20 mouse cellular contexts compared by ENCODE assay signal in the genomic region with DNA sequence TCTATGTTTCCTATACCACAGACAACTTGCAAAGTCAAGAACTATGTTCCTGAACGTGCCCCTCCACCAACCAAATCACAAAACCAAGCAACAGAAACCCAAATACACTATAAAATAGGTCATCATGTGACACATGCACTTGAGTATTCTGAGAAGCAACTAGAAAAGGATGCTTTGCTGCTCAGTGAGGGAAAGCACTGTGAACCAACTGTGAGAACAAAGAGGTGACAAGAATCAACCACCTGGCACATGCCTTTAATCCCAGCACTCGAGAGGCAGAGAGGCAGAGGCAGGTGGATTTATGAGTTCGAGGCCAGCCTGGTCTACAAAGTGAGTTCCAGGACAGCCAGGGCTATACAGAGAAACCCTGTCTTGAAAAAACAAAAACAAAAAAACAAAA. TPM values are rescaled to one million over a fixed set of nuclear protein-coding genes. Genes with fewer than 3 reads are reported as not detected.
DNase-seq lines count a peak whose midpoint lies in the region; ATAC-seq lines count a peak whose summit lies in the region.
"Had no signal": no experiment of that assay in that cellular context is flagged by ENCODE, and none has a peak within 500 bp of the region (broad histone marks: within the 10 kb centered on the region; RNA-seq: fewer than 3 reads in every experiment).

No protein-coding gene starts in this region.

- no peaks in the 10 kb centered on the region for H3K36me3 ChIP-seq in liver, embryonic 11.5 days (ENCODE audit: control insufficient read depth, insufficient read depth, low read length)
- H3K36me3 ChIP-seq: heart, embryonic 10.5 days; hindbrain, embryonic 12.5 days; hindbrain, embryonic 15.5 days had no signal

- H3K27me3 ChIP-seq in liver, embryonic 11.5 days (replicated peaks; ENCODE audit: control insufficient read depth, insufficient read depth, low read length): no peaks in the 10 kb centered on the region
- H3K27me3 ChIP-seq: heart, embryonic 13.5 days; hindbrain, embryonic 12.5 days; hindbrain, embryonic 15.5 days had no signal

- no peak overlapping the region for H3K27ac ChIP-seq in liver, embryonic 11.5 days (ENCODE audit: low read depth, low read length)
- H3K27ac ChIP-seq: heart, adult 2 months; heart, embryonic 10.5 days; heart, embryonic 13.5 days; hindbrain, embryonic 12.5 days; hindbrain, embryonic 15.5 days had no signal

- DNase-seq in liver, embryonic 11.5 days (ENCODE audit: low spot score): peak; percentile 11
- no peak for DNase-seq in liver
- DNase-seq in thymus, postnatal 0 days (ENCODE audit: low spot score): peak; percentile 81
- DNase-seq in thymus, postnatal 25 days: peak; percentile 48
- no peak for DNase-seq in T-cell, adult 2 months (ENCODE audit: low spot score)
- no peak for DNase-seq in lung, postnatal 4 days
- no peak for DNase-seq in right cerebral cortex, postnatal 14 days
- DNase-seq: adrenal gland, postnatal 10 days; adrenal gland, postnatal 36 days; cerebellum, adult 18-20 months; cerebellum, adult 9-10 months; cerebellum, postnatal 14 days; gastrocnemius, postnatal 25 days; heart, adult 2 months; heart, postnatal 14 days had no signal

- H3K4me3 ChIP-seq in liver, embryonic 11.5 days (ENCODE audit: low read depth, low read length): no peak overlapping the region
- H3K4me3 ChIP-seq: heart, adult 2 months; heart, embryonic 10.5 days; heart, embryonic 13.5 days; hindbrain, embryonic 12.5 days; hindbrain, embryonic 15.5 days had no signal

- ATAC-seq in liver, embryonic 11.5 days (replicated peaks; ENCODE audit: low FRiP score): no peak
- ATAC-seq: forebrain, embryonic 14.5 days had no signal

- no peak overlapping the region for H3K4me2 ChIP-seq in liver, embryonic 11.5 days
- H3K4me2 ChIP-seq: heart, embryonic 13.5 days; hindbrain, embryonic 12.5 days; hindbrain, embryonic 15.5 days had no signal

- H3K9ac ChIP-seq in liver, embryonic 11.5 days (ENCODE audit: low read depth, low read length): no peak overlapping the region
- H3K9ac ChIP-seq: heart, embryonic 13.5 days; hindbrain, embryonic 12.5 days; hindbrain, embryonic 15.5 days had no signal

- 77% methylated on average over 3 of the region's 3 CpGs for WGBS in liver, embryonic 11.5 days

- H3K9me3 ChIP-seq in liver, embryonic 11.5 days (ENCODE audit: control insufficient read depth, low read length): no peaks in the 10 kb centered on the region
- H3K9me3 ChIP-seq: heart, embryonic 10.5 days; heart, embryonic 13.5 days; hindbrain, embryonic 12.5 days; hindbrain, embryonic 15.5 days had no signal

- H3K4me1 ChIP-seq in liver, embryonic 11.5 days (replicated peaks; ENCODE audit: control insufficient read depth, insufficient read depth, low read length): peaks cover 16% of the 10 kb centered on the region

RNA-seq across cellular contexts. Expression of a gene that starts 6.0 kb away (rescaled TPM):
- 7.9 and 10.1 TPM in 2 replicates for polyA plus RNA-seq in liver, embryonic 11.5 days (2014; fragmentation: Nextera tagmentation; extraction: Ambion mirVana)
- 6.6 and 7.5 TPM in 2 replicates for polyA plus RNA-seq in thymus, postnatal 0 days (2015; fragmentation: Nextera tagmentation; extraction: Ambion mirVana)

RNA-seq across cellular contexts. Expression of a gene that starts 43.5 kb away (rescaled TPM):
- polyA plus RNA-seq in liver, embryonic 11.5 days (2014; fragmentation: Nextera tagmentation; extraction: Ambion mirVana): 1.3 and 1.5 TPM in 2 replicates
- polyA plus RNA-seq in thymus, postnatal 0 days (2015; fragmentation: Nextera tagmentation; extraction: Ambion mirVana): 4.9 and 5.5 TPM in 2 replicates

Comparison
In these comparisons a context has a peak if more than half of its experiments do, and no peak if none do; other contexts are left out.
1. DNase-seq: peak in liver, embryonic 11.5 days (single experiment), thymus, postnatal 0 days (single experiment) and thymus, postnatal 25 days (single experiment); none in liver (single experiment), T-cell, adult 2 months (single experiment), lung, postnatal 4 days (0 of 2) and right cerebral cortex, postnatal 14 days (single experiment).